Mouse (Mus musculus) retina, embryonic 14.5 days (tissue): ENCODE measurements at regions not wholly inside any gene's neighbourhood (a gene's known extent, or its start where the extent isn't known, plus 50 kb on each side); places are given as distances from the start of the nearest gene placed in this dataset.

Source experiments
- DNase-seq: peaks from one replicate; pipeline ENCODE4 v3.0.0-alpha.2; 2015; ENCODE audit warnings: low spot score

- peak; percentile 67 for DNase-seq
Measured at GRCm38 (mm10) chr4:32074399-32075296, 110.8 kb downstream of the Map3k7 start.

GRCm38 (mm10) chr4:32076391-32076925 lies 112.6 kb downstream of the Map3k7 start:
- no peak for DNase-seq

GRCm38 (mm10) chr4:32083456-32083855 lies 119.6 kb downstream of the Map3k7 start:
- no peak for DNase-seq

- no peak for DNase-seq
Measured at GRCm38 (mm10) chr4:32084250-32084869, 120.5 kb downstream of the Map3k7 start.

DNA sequence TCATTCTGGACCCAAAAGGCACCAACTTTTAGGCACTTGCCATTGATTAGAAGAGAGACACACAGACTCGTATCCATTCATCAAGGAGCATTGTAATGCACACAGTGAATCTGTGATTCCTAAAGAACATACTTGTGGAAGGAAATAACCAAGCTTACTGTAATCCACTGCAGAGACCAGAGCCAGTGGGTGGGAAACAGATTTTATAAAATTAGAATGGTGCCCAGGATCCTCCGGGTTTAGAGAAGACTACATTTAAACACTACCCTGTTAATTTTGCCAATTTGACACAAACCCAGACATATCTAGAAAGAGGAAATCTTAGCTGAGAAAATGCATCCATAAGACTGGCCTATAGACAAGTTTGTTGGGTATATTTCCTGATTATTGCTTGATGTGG lies 121.1 kb downstream of the Map3k7 start:
- no peak for DNase-seq

GRCm38 (mm10) chr4:32091086-32091485 lies 127.2 kb downstream of the Map3k7 start:
- DNase-seq, result no peak

GRCm38 (mm10) chr4:32092320-32093041 lies 128.6 kb downstream of the Map3k7 start:
- no peak for DNase-seq

DNA sequence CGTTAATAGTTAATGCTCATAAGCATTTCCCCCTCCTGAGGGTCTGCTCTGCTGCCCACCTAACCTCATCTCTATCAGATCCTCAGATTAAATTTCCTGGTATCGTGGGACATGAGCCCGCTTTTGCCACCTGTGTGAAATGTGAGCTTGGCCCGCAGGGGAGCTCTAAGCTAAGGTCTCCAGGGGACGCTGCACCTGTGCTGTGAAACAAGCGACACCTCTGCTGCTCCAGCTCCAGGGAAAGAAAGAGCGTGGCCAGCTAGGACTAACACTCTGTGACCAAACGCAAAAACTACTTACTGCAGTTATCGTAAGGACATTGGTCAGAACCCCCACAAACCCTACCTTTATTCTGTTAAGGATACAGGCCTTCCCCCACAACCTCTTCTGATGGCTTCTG lies 134.3 kb downstream of the Map3k7 start:
- DNase-seq, result no peak

- no peak for DNase-seq
Measured at GRCm38 (mm10) chr4:32101002-32101401, 137.1 kb downstream of the Map3k7 start.

DNA sequence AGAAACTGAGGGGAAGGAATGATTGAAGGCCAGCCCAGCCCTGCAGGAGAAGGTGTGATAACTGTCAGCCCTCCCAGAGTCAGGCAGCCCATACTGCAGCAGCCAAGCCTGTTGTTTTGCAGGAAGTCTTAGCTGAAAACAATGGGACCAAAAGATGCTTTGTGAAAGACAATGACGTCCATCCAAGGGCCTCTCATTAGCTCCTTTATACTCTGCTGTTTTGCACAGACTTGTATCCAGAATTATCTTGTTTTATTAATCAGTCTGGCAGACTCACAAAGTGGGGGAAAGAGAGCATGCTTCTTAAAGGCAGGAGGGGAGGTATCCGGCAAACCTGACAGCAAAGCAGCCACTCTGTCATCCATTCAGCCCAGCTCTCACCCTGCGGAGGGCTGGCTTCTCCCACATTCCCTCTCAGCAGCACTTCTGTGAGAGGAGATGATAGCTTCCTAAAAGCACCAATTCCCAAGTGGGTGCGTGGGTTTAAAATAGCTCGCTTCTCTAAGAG lies 131.9 kb upstream of the Bach2 start:
- peak; percentile 59 for DNase-seq

DNA sequence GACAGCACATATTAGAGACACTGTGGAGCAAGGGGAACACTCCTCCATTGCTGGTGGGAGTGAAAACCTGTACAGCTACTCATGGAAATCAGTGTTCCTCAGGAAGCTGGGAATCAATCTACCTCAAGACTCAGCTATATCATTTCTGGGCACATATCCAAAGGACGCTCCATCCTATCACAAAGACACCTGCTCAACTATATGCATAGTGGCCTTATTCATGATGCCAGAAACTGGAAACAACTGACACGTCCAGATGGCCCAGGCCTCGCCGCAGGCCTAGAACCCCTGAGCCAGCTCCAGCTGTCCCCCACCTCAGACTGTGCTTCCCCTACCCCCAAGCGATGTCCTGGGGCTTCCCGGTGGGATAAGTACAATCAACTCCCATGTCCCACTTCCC lies 116.3 kb upstream of the Bach2 start:
- DNase-seq, result no peak

DNA sequence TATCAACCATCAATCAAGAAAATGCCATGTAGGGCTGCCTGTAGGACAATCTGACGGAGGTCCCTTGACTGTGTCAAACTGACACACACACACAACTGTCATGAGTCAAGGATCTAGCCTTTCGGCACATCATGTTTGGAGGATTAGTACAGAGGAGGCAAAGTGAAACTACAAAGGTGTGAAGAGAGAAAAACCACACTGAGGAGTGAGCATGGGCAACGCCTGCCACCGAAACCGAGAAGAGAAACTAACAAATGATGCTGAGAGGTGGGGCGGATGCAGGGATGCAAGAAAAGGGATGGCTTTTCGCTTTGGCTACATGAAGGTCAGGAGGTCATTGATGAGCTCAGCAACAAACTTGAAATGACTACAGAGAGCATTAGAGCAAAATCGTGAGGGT lies 111.8 kb upstream of the Bach2 start:
- DNase-seq, result no peak

- peak; percentile 58 for DNase-seq
Measured at GRCm38 (mm10) chr4:32130594-32130993, 108.0 kb upstream of the Bach2 start.

- DNase-seq, result no peak
Measured at GRCm38 (mm10) chr4:32131819-32132218, 106.8 kb upstream of the Bach2 start.

GRCm38 (mm10) chr4:32136151-32136550 lies 102.5 kb upstream of the Bach2 start:
- no peak for DNase-seq

GRCm38 (mm10) chr4:32137243-32137642 lies 101.4 kb upstream of the Bach2 start:
- no peak for DNase-seq

DNA sequence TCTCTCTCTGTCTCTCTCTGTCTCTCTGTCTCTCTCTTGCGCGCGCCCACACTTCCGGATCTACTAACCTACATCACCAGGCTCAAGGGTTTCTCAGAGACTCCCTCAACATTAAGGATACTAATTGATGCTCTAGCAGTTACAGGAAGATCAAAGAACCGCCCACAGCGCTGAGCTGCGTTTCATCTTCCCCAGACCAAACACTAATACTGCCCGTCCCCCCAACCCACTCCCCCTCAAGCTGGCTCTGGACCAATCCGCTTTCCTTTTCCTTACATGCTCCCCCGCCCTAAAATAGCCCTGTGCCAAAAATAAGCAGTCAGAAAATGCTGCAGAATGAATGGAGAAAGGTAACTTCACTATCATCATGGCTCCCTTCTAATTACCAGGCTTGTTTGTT lies 100.6 kb upstream of the Bach2 start:
- no peak for DNase-seq

- no peak for DNase-seq
Measured at GRCm38 (mm10) chr4:32139586-32139985, 99.0 kb upstream of the Bach2 start.

GRCm38 (mm10) chr4:32140068-32140467 lies 98.5 kb upstream of the Bach2 start:
- DNase-seq, result no peak

DNA sequence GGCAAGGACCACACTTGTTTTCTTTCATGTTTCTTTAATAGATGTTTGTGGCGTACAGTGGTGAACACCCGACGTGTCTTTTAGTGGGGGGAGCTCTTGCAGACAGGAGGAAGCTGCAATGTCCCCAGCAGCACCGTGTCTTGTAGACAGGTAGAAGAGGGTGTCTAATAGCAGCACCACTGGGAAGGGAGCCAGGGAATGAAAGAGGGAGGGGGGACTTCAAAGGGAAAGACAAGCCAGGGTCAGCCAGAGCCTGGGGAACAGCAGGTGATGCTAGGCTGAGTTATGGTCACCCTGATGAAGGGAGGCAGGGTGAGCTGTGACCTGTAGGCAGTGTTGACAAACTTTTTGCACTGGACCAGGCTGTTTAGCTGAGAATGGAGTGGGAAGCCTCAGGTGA lies 96.4 kb upstream of the Bach2 start:
- DNase-seq, result no peak

GRCm38 (mm10) chr4:32147146-32147545 lies 91.5 kb upstream of the Bach2 start:
- no peak for DNase-seq

DNA sequence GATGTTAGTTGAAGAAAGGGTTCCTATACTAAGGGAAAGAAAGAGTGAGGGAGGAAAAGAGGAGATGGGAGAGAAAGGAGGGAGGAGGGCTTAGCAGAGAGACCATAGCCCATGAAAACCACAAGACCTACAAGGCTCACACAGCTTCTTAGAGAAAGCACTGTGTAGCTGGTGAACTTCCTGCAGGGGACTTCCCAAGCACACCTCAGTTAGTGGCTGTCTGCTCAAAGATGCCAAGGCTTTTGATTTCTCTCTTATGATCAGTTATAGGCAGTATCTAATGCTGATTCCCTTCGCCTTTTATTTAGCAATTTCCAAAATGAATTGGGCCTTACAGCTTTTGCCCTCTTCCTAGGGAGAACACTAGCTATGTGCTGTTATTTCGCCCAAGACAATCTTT lies 90.0 kb upstream of the Bach2 start:
- DNase-seq, result no peak
